Comparison of ENCODE assay signal across 14 mouse cellular contexts in the genomic region with DNA sequence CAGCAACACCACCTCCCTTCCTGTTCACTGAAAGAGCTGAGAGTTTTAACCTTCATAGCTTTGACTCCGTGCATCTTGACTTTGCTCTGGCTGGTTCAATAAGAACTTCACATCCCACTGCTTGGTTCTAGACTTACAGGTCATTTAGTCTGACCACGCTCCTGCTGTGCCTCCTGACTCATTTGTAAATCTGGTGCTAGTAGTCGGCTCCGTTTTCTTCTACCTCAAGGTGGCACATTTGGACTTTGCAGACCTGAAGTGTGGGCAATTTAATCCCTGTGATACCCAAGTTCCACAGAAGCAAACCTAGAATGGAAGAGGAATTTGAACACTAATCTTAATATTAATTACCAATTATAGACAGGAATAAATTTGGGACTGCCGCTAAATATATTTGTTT.
A peak's percentile ranks its signal among the peaks of the same experiment; 100 is the strongest.
DNase-seq lines count a peak whose midpoint lies in the region; ATAC-seq and TF ChIP-seq lines count a peak whose summit lies in the region.
"Had no signal": no experiment of that assay in that cellular context is flagged by ENCODE, and none has a peak within 500 bp of the region (broad histone marks: within the 10 kb centered on the region; RNA-seq: fewer than 3 reads in every experiment).

No protein-coding gene starts in this region.

- H3K4me1 ChIP-seq in forebrain, embryonic 16.5 days (replicated peaks; ENCODE audit: control insufficient read depth, insufficient read depth, low read length), result no peaks in the 10 kb centered on the region
- H3K4me1 ChIP-seq: forebrain, embryonic 15.5 days; liver, embryonic 13.5 days had no signal

- H3K4me3 ChIP-seq in forebrain, embryonic 16.5 days (replicated peaks; ENCODE audit: low read length), result no peak overlapping the region
- H3K4me3 ChIP-seq: forebrain, embryonic 15.5 days; liver, embryonic 13.5 days had no signal

- intact Hi-C loops in left cerebral cortex, postnatal 36 days (cut with DNase I), result loop anchor here (5.0 to 10.0 kb wide), 3 partner anchors 179 to 771 kb away; no protein-coding TSS in a partner anchor

- no peak for TF ChIP-seq CTCF in brain, embryonic 14.5 days (IDR thresholded peaks at IDR 0.05; ENCODE audit: borderline replicate concordance, extremely low read depth, insufficient read depth, insufficient read length)

- no peaks in the 10 kb centered on the region for H3K36me3 ChIP-seq in forebrain, embryonic 16.5 days (ENCODE audit: control insufficient read depth, insufficient read depth)
- H3K36me3 ChIP-seq: forebrain, embryonic 15.5 days; liver, embryonic 13.5 days had no signal

- H3K4me2 ChIP-seq in forebrain, embryonic 16.5 days (ENCODE audit: low read length), result no peak overlapping the region
- H3K4me2 ChIP-seq: forebrain, embryonic 15.5 days; liver, embryonic 13.5 days had no signal

- DNase-seq in cerebellum, adult 8-10 months, result peak; percentile 7
- no peak for DNase-seq in cerebellum, adult 11-12 months
- DNase-seq in layer of hippocampus, adult 11-12 months (ENCODE audit: low spot score), result peak; percentile 7
- no peak for DNase-seq in layer of hippocampus, adult 8-10 months (ENCODE audit: low spot score in 2 of 2)
- peak; percentile 19 for DNase-seq in brain, embryonic 14.5 days (ENCODE audit: low read depth)
- peak; percentile 22 to 28 for DNase-seq in left cerebral cortex, postnatal 36 days (ENCODE audit: low spot score in 2 of 2)
- DNase-seq in urinary bladder, adult 2 months (ENCODE audit: low spot score), result no peak
- DNase-seq: heart, adult 18-20 months; heart, postnatal 36 days; liver, embryonic 13.5 days; lung, postnatal 4 days; spleen, adult 18-20 months had no signal

- H3K9me3 ChIP-seq in forebrain, embryonic 16.5 days (ENCODE audit: control insufficient read depth, low read length), result no peaks in the 10 kb centered on the region
- H3K9me3 ChIP-seq: forebrain, embryonic 15.5 days; liver, embryonic 13.5 days had no signal

- WGBS in forebrain, embryonic 16.5 days, result 78% methylated on average over 5 of the region's 5 CpGs

- no peaks in the 10 kb centered on the region for H3K27me3 ChIP-seq in forebrain, embryonic 16.5 days (replicated peaks; ENCODE audit: control insufficient read depth, insufficient read depth, low read length)
- H3K27me3 ChIP-seq: forebrain, embryonic 15.5 days; liver, embryonic 13.5 days had no signal

- no peak for ATAC-seq in forebrain, embryonic 16.5 days
- ATAC-seq: forebrain, embryonic 15.5 days had no signal

- no peak overlapping the region for H3K27ac ChIP-seq in forebrain, embryonic 16.5 days (ENCODE audit: low read length)
- H3K27ac ChIP-seq: forebrain, embryonic 15.5 days; liver, embryonic 13.5 days had no signal

- H3K9ac ChIP-seq in forebrain, embryonic 16.5 days (replicated peaks; ENCODE audit: low read depth, low read length), result no peak overlapping the region
- H3K9ac ChIP-seq: forebrain, embryonic 15.5 days; liver, embryonic 13.5 days had no signal

- no peak for TF ChIP-seq POLR2A in brain, embryonic 14.5 days (IDR thresholded peaks at IDR 0.05; ENCODE audit: borderline replicate concordance, extremely low read depth, insufficient read depth, insufficient read length, poor library complexity, severe bottlenecking)

Comparison
In these comparisons a context has a peak if more than half of its experiments do, and no peak if none do; other contexts are left out.
1. DNase-seq: peak in cerebellum, adult 8-10 months (single experiment), layer of hippocampus, adult 11-12 months (single experiment), brain, embryonic 14.5 days (single experiment) and left cerebral cortex, postnatal 36 days (2 of 2); none in cerebellum, adult 11-12 months (single experiment), layer of hippocampus, adult 8-10 months (0 of 2) and urinary bladder, adult 2 months (single experiment).